Mouse (Mus musculus) adrenal gland, postnatal 36 days (tissue): ENCODE results near the gene Vldlr. TPM values are rescaled to one million over a fixed set of nuclear protein-coding genes. Genes with fewer than 3 reads are reported as not detected.

Experiments
- DNase-seq, 2 experiments: peaks; one replicate each; pipeline ENCODE4 v3.0.0; 2021; ENCODE audit warnings: mixed read lengths in 1 of 2
- long read RNA-seq, 2 experiments: library from polyadenylated mRNA; stranded (forward); transcript quantifications; one replicate each; pipeline ENCODE4 v2.0.0; 2021; ENCODE audit warnings: borderline sequencing depth in 2 of 2
- total RNA-seq, 2 experiments: library from RNA; stranded (reverse); gene quantifications; 2 replicates each; pipeline ENCODE4 v1.2.3; 2021

Vldlr gene
- total RNA-seq, result 10 to 100 TPM; 24.5 to 29.1 TPM
- long read RNA-seq, experiment 1, full-length matches to known transcripts, result 8 of 17 reads
- long read RNA-seq, experiment 1, partial matches to known transcripts, result 5 of 17 reads
- long read RNA-seq, experiment 1, other reads (novel, unspliced or antisense), result 4 of 17 reads
- long read RNA-seq, experiment 2, full-length matches to known transcripts, result 2 of 3 reads
- long read RNA-seq, experiment 2, partial matches to known transcripts, result 0 of 3 reads
- long read RNA-seq, experiment 2, other reads (novel, unspliced or antisense), result 1 of 3 reads

- DNase-seq, result no peak
These were observed at the start of gene Vldlr for GRCm38 (mm10) chr19:27216318-27216717. TSS of gene Vldlr (plus strand) at chr19:27216484.

GRCm38 (mm10) chr19:27167601-27168319, 48.5 kb upstream of the Vldlr start:
- peak in 1 of 2 experiments; percentile 18 for DNase-seq

DNA sequence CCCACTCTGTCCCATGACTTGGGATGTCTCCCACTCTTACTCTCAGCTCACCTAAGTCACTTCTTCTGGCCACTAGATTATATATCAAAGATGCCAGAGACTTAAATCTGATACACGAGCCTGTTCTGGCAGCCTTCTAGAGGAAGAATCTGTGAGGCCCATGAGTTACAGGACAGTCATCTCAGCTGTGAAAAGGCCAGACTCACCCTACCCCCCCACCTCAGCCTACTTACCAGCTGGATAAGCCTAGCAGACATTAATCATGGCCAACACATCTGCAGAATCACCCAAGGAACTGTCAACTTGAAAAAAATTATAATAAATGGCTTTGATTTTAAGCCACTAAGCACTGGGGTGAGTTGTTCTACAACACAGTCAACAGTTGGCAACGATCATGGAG, 42.4 kb upstream of the Vldlr start:
- DNase-seq, result peak; percentile 21 to 43

- DNase-seq, result peak in 1 of 2 experiments; percentile 13
These were observed 40.7 kb upstream of the Vldlr start for GRCm38 (mm10) chr19:27175617-27176016.

- peak in 1 of 2 experiments; percentile 5 for DNase-seq
These were observed 39.7 kb upstream of the Vldlr start for GRCm38 (mm10) chr19:27176558-27176957.

DNA sequence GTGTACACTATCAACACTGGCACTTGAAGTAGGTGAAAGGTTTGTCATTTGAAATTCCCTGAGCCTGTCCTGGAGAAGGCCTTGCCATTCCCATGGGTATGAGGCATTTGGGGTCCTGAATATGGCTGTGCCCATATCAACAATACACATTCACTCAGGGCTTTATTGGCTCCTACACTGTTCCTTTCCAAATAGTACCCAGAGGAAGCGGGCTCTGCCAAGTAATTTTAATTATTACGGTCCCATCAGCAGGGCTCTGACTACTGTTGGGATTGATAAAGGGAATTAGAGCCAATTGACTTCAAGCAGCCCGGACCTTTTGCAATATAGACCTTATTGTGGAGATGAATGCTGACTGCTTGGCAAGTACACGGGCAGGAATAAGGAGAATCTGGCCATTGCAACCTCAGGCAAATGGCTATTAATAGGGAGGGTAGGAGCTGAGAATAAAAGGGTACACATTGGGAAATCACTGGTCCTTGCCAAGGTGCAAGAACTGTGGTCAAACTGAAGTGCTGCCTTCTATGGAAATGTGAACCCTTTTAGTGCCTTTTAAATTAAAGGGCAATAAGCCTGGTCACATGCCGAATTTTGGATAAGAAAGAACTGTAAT, 38.0 kb upstream of the Vldlr start:
- DNase-seq, result peak in 1 of 2 experiments; percentile 20

GRCm38 (mm10) chr19:27180351-27181122, 35.7 kb upstream of the Vldlr start:
- DNase-seq, result peak; percentile 19 to 41

DNA sequence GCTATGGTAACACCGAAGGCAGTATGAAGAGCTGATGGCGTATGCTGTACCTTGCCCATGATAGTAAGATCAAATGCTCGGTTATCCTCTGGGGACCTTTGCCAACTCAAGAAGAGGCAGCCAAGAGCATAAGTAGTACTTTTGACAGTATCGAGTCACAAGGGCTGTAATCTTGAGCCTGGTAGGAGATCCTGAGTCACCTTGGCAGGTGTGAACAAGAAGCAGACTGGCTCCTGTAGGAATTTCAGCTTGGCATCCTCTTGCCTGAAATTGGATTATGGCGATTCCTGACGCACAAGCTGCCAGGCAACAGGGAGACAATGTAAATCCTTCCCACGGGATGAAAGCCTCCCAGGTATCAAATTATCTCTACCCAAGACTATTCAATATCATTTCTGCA, 32.8 kb upstream of the Vldlr start:
- no peak for DNase-seq

DNA sequence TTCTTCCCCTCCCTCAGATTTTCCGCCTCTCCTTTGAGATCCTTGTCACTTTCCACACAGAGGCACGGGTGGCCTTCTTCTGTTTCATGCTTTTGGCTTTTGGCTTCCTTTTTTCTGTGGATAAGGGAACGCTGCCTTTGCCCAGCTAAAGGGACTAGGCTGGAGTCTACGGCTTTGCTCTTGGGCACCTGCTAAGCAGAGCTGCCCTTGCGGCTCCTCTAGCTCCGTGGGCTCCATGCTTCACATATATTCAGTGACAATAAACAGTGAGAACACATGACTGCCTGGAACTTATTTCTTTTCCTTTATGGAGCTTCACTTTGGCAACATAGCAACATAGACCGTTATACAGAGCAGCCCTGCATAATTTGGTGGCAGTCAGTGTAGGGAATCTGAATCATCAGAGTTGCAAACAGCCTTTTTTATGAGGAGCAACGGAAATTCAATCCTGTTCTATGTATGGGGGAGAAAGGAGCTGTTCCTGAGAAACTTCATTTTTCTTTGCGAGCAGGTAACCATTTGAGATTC, 12.5 kb upstream of the Vldlr start:
- no peak for DNase-seq

DNA sequence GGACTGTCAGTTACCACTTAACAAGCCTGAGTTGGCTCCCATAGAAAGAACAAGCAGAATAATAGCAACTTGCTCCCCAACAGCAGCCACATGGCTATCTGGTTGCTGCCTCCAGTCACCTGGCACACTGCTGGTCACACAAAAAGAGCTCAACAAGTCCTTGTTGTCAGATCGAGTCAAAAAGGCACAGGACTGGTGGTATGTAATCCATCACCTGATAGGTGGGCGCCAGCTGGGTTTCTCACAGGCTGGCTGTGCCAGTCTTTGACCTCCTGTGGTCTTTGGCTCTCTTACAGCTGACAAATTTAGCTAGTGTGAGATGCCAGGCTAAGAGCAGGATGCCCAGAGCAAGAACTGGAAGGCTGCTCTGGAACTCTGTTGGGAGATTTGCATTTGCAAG, 5.3 kb upstream of the Vldlr start:
- no peak for DNase-seq

DNA sequence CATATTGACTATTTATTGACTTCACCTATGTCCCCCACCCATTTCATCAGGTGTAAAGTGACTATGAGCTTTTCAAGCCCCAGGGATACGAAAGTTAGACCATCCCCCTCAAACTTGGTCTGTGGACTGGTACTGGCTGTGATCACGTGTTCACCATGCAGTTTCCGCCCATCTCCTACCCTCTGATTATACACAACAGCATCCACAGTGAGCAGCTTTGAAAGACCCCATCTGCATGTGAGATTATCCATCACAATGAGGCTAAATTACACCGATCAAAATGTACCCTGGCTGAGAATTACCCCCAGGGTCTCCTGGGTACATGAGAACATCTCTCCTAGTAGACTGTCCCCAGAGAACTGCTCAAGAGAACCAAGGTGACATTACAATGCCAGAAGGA, 688 bp upstream of the Vldlr start:
- DNase-seq, result no peak

GRCm38 (mm10) chr19:27216767-27217403, 601 bp downstream of the Vldlr start:
- peak; percentile 78 to 80 for DNase-seq

GRCm38 (mm10) chr19:27217404-27217940, 1.2 kb downstream of the Vldlr start:
- peak; percentile 67 to 74 for DNase-seq

GRCm38 (mm10) chr19:27217941-27218411, 1.7 kb downstream of the Vldlr start:
- DNase-seq, result peak; percentile 63 to 69

- peak; percentile 81 to 85 for DNase-seq
These were observed 2.4 kb downstream of the Vldlr start for GRCm38 (mm10) chr19:27218561-27219262.

DNA sequence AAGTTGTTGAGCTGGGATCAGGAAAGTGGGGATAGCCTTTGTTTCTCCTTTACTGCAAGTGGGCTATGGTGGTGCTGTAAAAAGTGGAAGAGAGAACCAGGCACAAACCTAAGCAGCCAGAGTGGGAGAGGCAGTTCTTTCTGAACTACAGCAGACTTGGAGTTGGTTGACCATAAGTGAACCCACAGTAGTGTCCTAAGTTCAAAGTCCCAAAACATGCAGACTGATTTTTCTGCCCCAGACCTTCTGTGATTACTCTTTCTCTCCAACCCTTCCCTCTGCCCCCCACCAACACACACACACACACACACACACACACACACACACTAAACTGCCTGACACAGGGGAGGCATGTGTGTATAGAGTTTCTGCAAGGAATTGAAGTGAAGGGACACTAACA, 3.3 kb downstream of the Vldlr start:
- DNase-seq, result no peak

DNA sequence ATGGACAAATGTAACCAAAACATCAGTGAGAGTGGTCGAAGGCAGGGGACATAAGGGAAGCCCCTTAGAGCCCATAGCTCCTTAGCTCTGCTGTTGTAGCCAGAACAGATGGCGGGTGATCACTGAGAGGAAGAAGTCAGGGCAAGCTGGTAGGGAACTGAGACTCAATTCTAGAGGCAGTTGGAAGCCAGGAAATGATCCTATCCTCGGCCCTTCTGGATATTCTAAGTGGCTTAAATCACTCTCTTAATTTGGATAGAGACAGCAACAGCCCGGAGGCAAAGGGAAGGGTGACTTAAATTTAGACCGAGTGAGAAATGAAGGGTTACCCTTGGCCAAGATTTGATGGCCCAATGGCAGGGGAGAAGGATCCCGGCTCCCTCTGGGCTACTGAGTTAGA, 6.8 kb downstream of the Vldlr start:
- no peak for DNase-seq

GRCm38 (mm10) chr19:27224356-27224755, 8.1 kb downstream of the Vldlr start:
- no peak for DNase-seq

GRCm38 (mm10) chr19:27226626-27227025, 10.3 kb downstream of the Vldlr start:
- DNase-seq, result no peak

DNA sequence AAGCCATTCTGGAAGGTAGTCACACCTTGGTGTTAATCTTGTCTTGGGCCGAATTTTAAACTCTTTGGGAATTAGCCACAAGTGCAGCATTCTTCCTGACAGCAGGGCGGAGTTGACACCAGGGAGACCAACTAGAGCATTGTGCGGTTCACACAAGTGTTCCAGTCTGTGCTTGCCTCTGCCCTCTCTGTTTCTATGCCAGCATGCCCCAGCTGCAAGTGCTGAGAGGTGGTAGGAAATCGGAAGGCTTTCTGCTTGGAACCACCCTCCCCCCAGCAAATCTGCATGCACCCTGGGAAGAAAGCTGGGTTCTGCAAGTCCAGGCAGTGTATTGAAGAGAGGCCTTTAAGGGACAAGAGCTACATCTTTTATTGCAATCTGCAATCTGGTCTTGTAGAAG, 10.8 kb downstream of the Vldlr start:
- no peak for DNase-seq

DNA sequence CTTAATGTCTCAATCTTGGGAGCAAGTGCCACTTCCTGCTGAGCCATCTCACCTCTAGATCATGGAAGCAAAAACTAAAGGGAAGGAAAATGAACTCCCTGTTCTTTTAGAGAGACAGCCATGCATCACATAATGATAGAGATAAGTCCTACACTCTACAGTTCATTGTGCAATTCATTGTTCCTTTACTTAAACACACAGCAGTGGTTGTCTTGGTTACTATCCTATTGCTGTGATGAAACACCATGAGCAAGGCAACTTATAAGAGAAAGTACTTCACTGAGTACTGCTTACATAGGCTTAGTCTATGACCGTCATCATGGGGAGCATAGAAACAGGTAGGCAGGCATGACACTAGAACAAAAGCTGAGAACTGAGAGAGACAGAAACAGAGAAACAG, 12.0 kb downstream of the Vldlr start:
- DNase-seq, result no peak
